Mouse (Mus musculus) hindbrain, embryonic 15.5 days (tissue): ENCODE results near the gene Rcor2. TPM values are rescaled to one million over a fixed set of nuclear protein-coding genes. Genes with fewer than 3 reads are reported as not detected.

Source experiments
- ATAC-seq: fragments of 200-750 bp; cut with Nextera tagmentation; 2 replicates; pipeline ENCODE4 v1.8.0; 2017; ENCODE audit warnings: low read depth, moderate number of reproducible peaks, moderate TSS enrichment; ENCODE audit not compliant: low FRiP score
- H3K27ac ChIP-seq: fragments of 300-500 bp; sonication (generic); replicated peaks from 2 replicates; pipeline ENCODE4 v1.5.1; 2015; ENCODE audit warnings: mild to moderate bottlenecking, inconsistent platforms
- H3K27me3 ChIP-seq: fragments of 300-500 bp; sonication (generic); 2 replicates; pipeline ENCODE4 v1.6.1; 2015; ENCODE audit warnings: control low read depth, inconsistent platforms
- H3K36me3 ChIP-seq: fragments of 300-500 bp; sonication (generic); 2 replicates; pipeline ENCODE4 v1.6.1; 2015; ENCODE audit warnings: control low read depth, inconsistent platforms
- H3K4me1 ChIP-seq: fragments of 300-500 bp; sonication (generic); replicated peaks from 2 replicates; pipeline ENCODE4 v1.6.1; 2015; ENCODE audit warnings: control low read depth, inconsistent platforms
- H3K4me2 ChIP-seq: fragments of 300-500 bp; sonication (generic); 2 replicates; pipeline ENCODE4 v1.6.1; 2015; ENCODE audit warnings: moderate library complexity, mild to moderate bottlenecking, inconsistent platforms
- H3K4me3 ChIP-seq: fragments of 300-500 bp; sonication (generic); 2 replicates; pipeline ENCODE4 v1.5.1; 2015; ENCODE audit warnings: mild to moderate bottlenecking, inconsistent platforms
- H3K9ac ChIP-seq: fragments of 300-500 bp; sonication (generic); 2 replicates; pipeline ENCODE4 v1.6.1; 2015; ENCODE audit warnings: inconsistent platforms
- H3K9me3 ChIP-seq: fragments of 300-500 bp; sonication (generic); 2 replicates; pipeline ENCODE4 v1.6.1; 2016; ENCODE audit warnings: control low read depth, inconsistent platforms
- WGBS: fragments of 180-500 bp; shearing (Covaris S2); methylation state at CpG from one replicate; pipeline ENCODE4 v1.1.7; 2015; 5-methylcytosine and 5-hydroxymethylcytosine counted together
- polyA plus RNA-seq: library from polyadenylated mRNA; unstranded; fragments of >200 nt; fragmentation: Nextera tagmentation; extraction: Ambion mirVana; gene quantifications from 2 replicates; pipeline ENCODE4 v1.2.1, GENCODE M21; 2015

The Rcor2 gene
- polyA plus RNA-seq, 1 experiment from 2014 or later: 24.0 TPM

GRCm38 (mm10) chr19:7301647-7302492 lies 34.7 kb downstream of the Rcor2 start:
- peaks cover 30% of the 10 kb centered on the region for H3K4me1 ChIP-seq
- no peaks in the 10 kb centered on the region for H3K27me3 ChIP-seq
- no peak for ATAC-seq
- no peak overlapping the region for H3K27ac ChIP-seq
- H3K9me3 ChIP-seq: no peaks in the 10 kb centered on the region
- no peak overlapping the region for H3K4me2 ChIP-seq
- 89% methylated on average over 7 of the region's 7 CpGs for WGBS
- no peak overlapping the region for H3K9ac ChIP-seq
- no peak overlapping the region for H3K4me3 ChIP-seq
- no peaks in the 10 kb centered on the region for H3K36me3 ChIP-seq

- no peak for ATAC-seq
- Histone ChIP-seq H3K27me3 (no peaks in the 10 kb centered on the region), H3K9ac (no peak overlapping the region), H3K9me3 (no peaks in the 10 kb centered on the region), H3K4me2 (no peak overlapping the region), H3K27ac (no peak overlapping the region), H3K4me1 (peaks cover 36% of the 10 kb centered on the region), H3K4me3 (no peak overlapping the region), H3K36me3 (no peaks in the 10 kb centered on the region)
- 78% methylated on average over 1 of the region's 1 CpGs for WGBS
These were observed 35.3 kb downstream of the Rcor2 start for GRCm38 (mm10) chr19:7302493-7302797.

- Histone ChIP-seq H3K36me3 (no peaks in the 10 kb centered on the region), H3K9me3 (no peaks in the 10 kb centered on the region), H3K4me2 (no peak overlapping the region), H3K4me3 (no peak overlapping the region), H3K9ac (no peak overlapping the region), H3K27ac (0 out of 2 replicates have a peak overlapping the region, but pooled peaks have one; percentile 10), H3K27me3 (no peaks in the 10 kb centered on the region), H3K4me1 (peaks cover 45% of the 10 kb centered on the region)
- WGBS: 55% methylated on average over 6 of the region's 6 CpGs
- no peak for ATAC-seq
These were observed 36.7 kb downstream of the Rcor2 start for GRCm38 (mm10) chr19:7303796-7304195.

GRCm38 (mm10) chr19:7304801-7305200 lies 37.7 kb downstream of the Rcor2 start:
- H3K27me3 ChIP-seq: no peaks in the 10 kb centered on the region
- no peaks in the 10 kb centered on the region for H3K9me3 ChIP-seq
- no peak overlapping the region for H3K27ac ChIP-seq
- no peak overlapping the region for H3K4me3 ChIP-seq
- H3K4me2 ChIP-seq: no peak overlapping the region
- no peak overlapping the region for H3K9ac ChIP-seq
- WGBS: 68% methylated on average over 2 of the region's 2 CpGs
- no peak for ATAC-seq
- no peaks in the 10 kb centered on the region for H3K36me3 ChIP-seq
- peaks cover 47% of the 10 kb centered on the region for H3K4me1 ChIP-seq

- Histone ChIP-seq H3K4me3 (no peak overlapping the region), H3K27ac (no peak overlapping the region), H3K4me1 (peaks cover 55% of the 10 kb centered on the region), H3K9me3 (no peaks in the 10 kb centered on the region), H3K36me3 (no peaks in the 10 kb centered on the region), H3K27me3 (no peaks in the 10 kb centered on the region), H3K9ac (no peak overlapping the region), H3K4me2 (no peak overlapping the region)
- WGBS: 85% methylated on average over 11 of the region's 11 CpGs
- no peak for ATAC-seq
These were observed 38.5 kb downstream of the Rcor2 start for GRCm38 (mm10) chr19:7305380-7306310.

- no peak overlapping the region for H3K4me2 ChIP-seq
- no peak for ATAC-seq
- WGBS: 68% methylated on average over 3 of the region's 3 CpGs
- H3K36me3 ChIP-seq: no peaks in the 10 kb centered on the region
- no peaks in the 10 kb centered on the region for H3K9me3 ChIP-seq
- no peak overlapping the region for H3K4me3 ChIP-seq
- no peak overlapping the region for H3K27ac ChIP-seq
- H3K9ac ChIP-seq: no peak overlapping the region
- peaks cover 67% of the 10 kb centered on the region for H3K4me1 ChIP-seq
- no peaks in the 10 kb centered on the region for H3K27me3 ChIP-seq
These were observed 39.8 kb downstream of the Rcor2 start for GRCm38 (mm10) chr19:7306968-7307367.

GRCm38 (mm10) chr19:7307995-7308770 lies 41.1 kb downstream of the Rcor2 start:
- Histone ChIP-seq H3K27ac (no peak overlapping the region; the same call in 1 of the 2 replicates), H3K4me2 (no peak overlapping the region), H3K9ac (no peak overlapping the region), H3K4me1 (peaks cover 71% of the 10 kb centered on the region), H3K36me3 (no peaks in the 10 kb centered on the region), H3K9me3 (no peaks in the 10 kb centered on the region), H3K4me3 (no peak overlapping the region), H3K27me3 (no peaks in the 10 kb centered on the region)
- WGBS: 48% methylated on average over 8 of the region's 8 CpGs
- ATAC-seq: peak; percentile 72

GRCm38 (mm10) chr19:7309738-7310330 lies 42.7 kb downstream of the Rcor2 start:
- no peak overlapping the region for H3K9ac ChIP-seq
- H3K36me3 ChIP-seq: no peaks in the 10 kb centered on the region
- no peak for ATAC-seq
- peaks cover 67% of the 10 kb centered on the region for H3K4me1 ChIP-seq
- H3K9me3 ChIP-seq: no peaks in the 10 kb centered on the region
- 0 out of 2 replicates have a peak overlapping the region, but pooled peaks have one; percentile 51 for H3K27ac ChIP-seq
- 82% methylated on average over 2 of the region's 2 CpGs for WGBS
- no peak overlapping the region for H3K4me2 ChIP-seq
- no peak overlapping the region for H3K4me3 ChIP-seq
- no peaks in the 10 kb centered on the region for H3K27me3 ChIP-seq

- no peak overlapping the region for H3K9ac ChIP-seq
- H3K27ac ChIP-seq: peak overlapping the region; percentile 51
- WGBS: 23% methylated on average over 5 of the region's 5 CpGs
- no peaks in the 10 kb centered on the region for H3K36me3 ChIP-seq
- ATAC-seq: no peak
- H3K9me3 ChIP-seq: no peaks in the 10 kb centered on the region
- H3K4me3 ChIP-seq: no peak overlapping the region
- no peaks in the 10 kb centered on the region for H3K27me3 ChIP-seq
- peaks cover 70% of the 10 kb centered on the region for H3K4me1 ChIP-seq
- no peak overlapping the region for H3K4me2 ChIP-seq
These were observed 43.6 kb downstream of the Rcor2 start for GRCm38 (mm10) chr19:7310704-7311103.

- Histone ChIP-seq H3K9me3 (no peaks in the 10 kb centered on the region), H3K4me3 (no peak overlapping the region), H3K27me3 (no peaks in the 10 kb centered on the region), H3K9ac (no peak overlapping the region), H3K4me2 (no peak overlapping the region), H3K27ac (peak overlapping the region; percentile 51; the same call in 1 of the 2 replicates), H3K4me1 (peaks cover 70% of the 10 kb centered on the region), H3K36me3 (no peaks in the 10 kb centered on the region)
- 45% methylated on average over 10 of the region's 10 CpGs for WGBS
- no peak for ATAC-seq
These were observed 44.2 kb downstream of the Rcor2 start for GRCm38 (mm10) chr19:7311306-7311705.

- no peak for ATAC-seq
- H3K9me3 ChIP-seq: no peaks in the 10 kb centered on the region
- no peak overlapping the region for H3K4me2 ChIP-seq
- H3K4me3 ChIP-seq: no peak overlapping the region
- H3K4me1 ChIP-seq: peaks cover 51% of the 10 kb centered on the region
- H3K27me3 ChIP-seq: no peaks in the 10 kb centered on the region
- H3K27ac ChIP-seq: no peak overlapping the region
- 73% methylated on average over 2 of the region's 2 CpGs for WGBS
- no peaks in the 10 kb centered on the region for H3K36me3 ChIP-seq
- H3K9ac ChIP-seq: no peak overlapping the region
These were observed 46.5 kb downstream of the Rcor2 start for GRCm38 (mm10) chr19:7313660-7314059.
